Comparison of ENCODE assay signal across 7 mouse cellular contexts in genomic region chr2:4452590-4453400, GRCm38 (mm10).
DNase-seq lines count a peak whose midpoint lies in the region; ATAC-seq and TF ChIP-seq lines count a peak whose summit lies in the region.

No protein-coding gene starts in this region.

- peaks cover 39% of the 10 kb centered on the region for H3K4me1 ChIP-seq in embryonic facial prominence, embryonic 10.5 days
- H3K4me1 ChIP-seq in liver, postnatal 0 days (ENCODE audit: insufficient read depth) = 0 out of 2 replicates have a peak, but pooled peaks cover 6% of the 10 kb centered on the region
- peaks cover 11% of the 10 kb centered on the region for H3K4me1 ChIP-seq in neural tube, embryonic 14.5 days (ENCODE audit: control insufficient read depth, insufficient read depth, low read length)

- peak overlapping the region; percentile 44; the same call in 1 of the 2 replicates for H3K27ac ChIP-seq in embryonic facial prominence, embryonic 10.5 days (replicated peaks)
- H3K27ac ChIP-seq in liver, postnatal 0 days (ENCODE audit: low read depth) = peak overlapping the region; percentile 24; the same call in 1 of the 2 replicates
- H3K27ac ChIP-seq in neural tube, embryonic 14.5 days (ENCODE audit: low read depth, low read length) = no peak overlapping the region

- WGBS in embryonic facial prominence, embryonic 10.5 days = 63% methylated on average over 12 of the region's 12 CpGs
- 46% methylated on average over 12 of the region's 12 CpGs for whole genome bisulfite sequencing in liver, postnatal 0 days (ENCODE audit: insufficient replicate concordance)
- WGBS in neural tube, embryonic 14.5 days = 17% methylated on average over 12 of the region's 12 CpGs

- DNase-seq in adrenal gland, postnatal 36 days = peak; percentile 20 to 26
- DNase-seq in embryonic facial prominence, embryonic 10.5 days (ENCODE audit: low spot score) = peak; percentile 38
- DNase-seq in liver, postnatal 0 days = no peak
- DNase-seq in thymus, postnatal 0 days (ENCODE audit: low spot score) = no peak

- TF ChIP-seq EP300 in liver, postnatal 0 days (IDR thresholded peaks at IDR 0.05; ENCODE audit: low read depth) = no peak

- ATAC-seq in hematopoietic stem cell, adult 5-6 weeks (replicated peaks in 1 of 2; ENCODE audit: insufficient read depth in 1 of 2, low FRiP score in 2 of 2, low TSS enrichment in 1 of 2, low read depth in 1 of 2, poor library complexity in 2 of 2, severe bottlenecking in 2 of 2) = peak; percentile 47 to 57; a peak in 3 of 4 replicates
- peak; percentile 58 for ATAC-seq in liver, postnatal 0 days
- ATAC-seq in neural tube, embryonic 14.5 days (ENCODE audit: low read depth) = peak; percentile 38
- ATAC-seq in cerebellum, adult (ENCODE audit: insufficient number of reproducible peaks, low FRiP score, low TSS enrichment) = no peak

- H3K4me2 ChIP-seq in liver, postnatal 0 days (ENCODE audit: low read depth, low read length) = no peak overlapping the region
- H3K4me2 ChIP-seq in neural tube, embryonic 14.5 days (ENCODE audit: low read depth, low read length) = no peak overlapping the region

- H3K27me3 ChIP-seq in embryonic facial prominence, embryonic 10.5 days (replicated peaks; ENCODE audit: low read depth, poor library complexity, severe bottlenecking) = no peaks in the 10 kb centered on the region
- H3K27me3 ChIP-seq in liver, postnatal 0 days (ENCODE audit: insufficient read depth, low read length) = no peaks in the 10 kb centered on the region
- no peaks in the 10 kb centered on the region for H3K27me3 ChIP-seq in neural tube, embryonic 14.5 days (ENCODE audit: control insufficient read depth, insufficient read depth, low read length)

- no peak overlapping the region for H3K9ac ChIP-seq in liver, postnatal 0 days (replicated peaks)
- H3K9ac ChIP-seq in neural tube, embryonic 14.5 days (replicated peaks; ENCODE audit: low read depth, low read length) = no peak overlapping the region

- H3K4me3 ChIP-seq in embryonic facial prominence, embryonic 10.5 days = no peak overlapping the region
- H3K4me3 ChIP-seq in liver, postnatal 0 days (ENCODE audit: low read depth, low read length) = no peak overlapping the region
- no peak overlapping the region for H3K4me3 ChIP-seq in neural tube, embryonic 14.5 days (ENCODE audit: low read depth, low read length)

- H3K9me3 ChIP-seq in embryonic facial prominence, embryonic 10.5 days = no peaks in the 10 kb centered on the region
- H3K9me3 ChIP-seq in liver, postnatal 0 days (ENCODE audit: low read length) = no peaks in the 10 kb centered on the region
- H3K9me3 ChIP-seq in neural tube, embryonic 14.5 days (ENCODE audit: control insufficient read depth, low read length) = no peaks in the 10 kb centered on the region

- peaks cover 30% of the 10 kb centered on the region for H3K36me3 ChIP-seq in embryonic facial prominence, embryonic 10.5 days (replicated peaks)
- H3K36me3 ChIP-seq in liver, postnatal 0 days (replicated peaks; ENCODE audit: insufficient read depth, low read length) = no peaks in the 10 kb centered on the region
- no peaks in the 10 kb centered on the region for H3K36me3 ChIP-seq in neural tube, embryonic 14.5 days (ENCODE audit: control insufficient read depth, insufficient read depth, low read length)

- no peak for TF ChIP-seq CTCF in liver, postnatal 0 days (IDR thresholded peaks at IDR 0.05; ENCODE audit: low read depth)

Comparison
In these comparisons a context has a peak if more than half of its experiments do, and no peak if none do; other contexts are left out.
1. DNase-seq: peak in adrenal gland, postnatal 36 days (2 of 2) and embryonic facial prominence, embryonic 10.5 days (single experiment); none in liver, postnatal 0 days (single experiment) and thymus, postnatal 0 days (single experiment).